Mouse (Mus musculus) lung, embryonic 15.5 days (tissue): ENCODE measurements around the gene Ahdc1. TPM values are rescaled to one million over a fixed set of nuclear protein-coding genes. Genes with fewer than 3 reads are reported as not detected.
"Not testable (repeated sequence)": the region's sequence is repeated elsewhere in the genome, so short reads cannot be mapped to it uniquely, and the experiment has no call there.

Experiments used
- ATAC-seq: fragments of 200-750 bp; cut with Nextera tagmentation; 2 replicates; pipeline ENCODE4 v1.8.0; 2017; ENCODE audit warnings: moderate number of reproducible peaks, borderline replicate concordance; ENCODE audit not compliant: low FRiP score, low TSS enrichment; ENCODE audit errors: extremely low read depth
- H3K27ac ChIP-seq: fragments of 300-500 bp; sonication (generic); 2 replicates; pipeline ENCODE4 v1.5.1; 2015; ENCODE audit warnings: moderate library complexity, mild to moderate bottlenecking, inconsistent platforms
- H3K27me3 ChIP-seq: fragments of 300-500 bp; sonication (generic); 2 replicates; pipeline ENCODE4 v1.6.1; 2015; ENCODE audit warnings: inconsistent platforms
- H3K36me3 ChIP-seq: fragments of 300-500 bp; sonication (generic); 2 replicates; pipeline ENCODE4 v1.6.1; 2015; ENCODE audit warnings: inconsistent platforms
- H3K4me1 ChIP-seq: fragments of 300-500 bp; sonication (generic); 2 replicates; pipeline ENCODE4 v1.6.1; 2015; ENCODE audit warnings: inconsistent platforms
- H3K4me2 ChIP-seq: fragments of 300-500 bp; sonication (generic); 2 replicates; pipeline ENCODE4 v1.6.1; 2015; ENCODE audit warnings: inconsistent platforms, mild to moderate bottlenecking, moderate library complexity
- H3K4me3 ChIP-seq: fragments of 300-500 bp; sonication (generic); 2 replicates; pipeline ENCODE4 v1.5.1; 2015; ENCODE audit warnings: mild to moderate bottlenecking, inconsistent platforms
- H3K9ac ChIP-seq: fragments of 300-500 bp; sonication (generic); 2 replicates; pipeline ENCODE4 v1.6.1; 2015; ENCODE audit warnings: inconsistent platforms
- H3K9me3 ChIP-seq: fragments of 300-500 bp; sonication (generic); 2 replicates; pipeline ENCODE4 v1.6.1; 2016; ENCODE audit warnings: inconsistent platforms
- WGBS: fragments of 180-500 bp; shearing (Covaris S2); methylation state at CpG from one replicate; pipeline ENCODE4 v1.1.7; 2015; 5-methylcytosine and 5-hydroxymethylcytosine counted together
- polyA plus RNA-seq: library from polyadenylated mRNA; unstranded; fragments of >200 nt; fragmentation: Nextera tagmentation; extraction: Ambion mirVana; gene quantifications from 2 replicates; pipeline ENCODE4 v1.2.1, GENCODE M21; 2015

Gene Ahdc1
- polyA plus RNA-seq, 1 experiment from 2014 or later = 10.5 TPM

- no peak overlapping the region for H3K9ac ChIP-seq
- H3K27ac ChIP-seq = peak overlapping the region; percentile 98
- H3K4me1 ChIP-seq = peaks cover 98% of the 10 kb centered on the region
- ATAC-seq = no peak
- no peaks in the 10 kb centered on the region for H3K9me3 ChIP-seq
- 60% methylated on average over 4 of the region's 4 CpGs for WGBS
- no peaks in the 10 kb centered on the region for H3K36me3 ChIP-seq
- no peaks in the 10 kb centered on the region for H3K27me3 ChIP-seq
- 0 out of 2 replicates have a peak overlapping the region, but pooled peaks have one; percentile 6 for H3K4me2 ChIP-seq
- H3K4me3 ChIP-seq = no peak overlapping the region
Measured at GRCm38 (mm10) chr4:133089802-133090201, 78.7 kb downstream of the Ahdc1 start.

DNA sequence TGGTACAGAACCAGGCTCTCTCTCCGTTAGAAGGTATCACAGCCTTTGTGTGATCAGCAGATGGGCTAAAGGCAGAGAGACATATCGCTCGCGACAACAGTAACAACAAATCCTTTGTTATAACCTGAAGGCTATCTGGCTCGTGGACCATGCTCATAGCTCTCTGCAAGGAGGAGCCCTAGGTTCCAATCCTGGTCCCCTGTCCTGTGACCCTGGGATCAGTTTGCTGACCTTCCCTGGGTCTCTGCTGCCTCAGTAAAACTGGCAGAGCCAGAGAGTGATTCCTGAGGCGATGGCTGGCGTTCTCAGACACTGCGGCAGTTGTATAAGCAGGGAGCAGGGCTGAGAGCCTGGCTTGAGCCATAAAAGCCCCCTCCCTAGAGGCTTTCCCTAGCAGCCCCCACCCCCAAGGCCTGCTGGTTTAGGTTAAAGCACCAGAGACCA, 79.2 kb downstream of the Ahdc1 start:
- Histone ChIP-seq H3K4me2 (peak overlapping the region; percentile 33), H3K27me3 (no peaks in the 10 kb centered on the region), H3K36me3 (no peaks in the 10 kb centered on the region), H3K9ac (peak overlapping the region; percentile 26; the same call in 1 of the 2 replicates), H3K4me1 (peaks cover 98% of the 10 kb centered on the region), H3K27ac (peak overlapping the region; percentile 98), H3K9me3 (no peaks in the 10 kb centered on the region), H3K4me3 (no peak overlapping the region)
- ATAC-seq = no peak
- 14% methylated on average over 8 of the region's 8 CpGs for WGBS

- ATAC-seq = peak; percentile 77
- H3K4me1 ChIP-seq = peaks cover 97% of the 10 kb centered on the region
- H3K27me3 ChIP-seq = no peaks in the 10 kb centered on the region
Measured at GRCm38 (mm10) chr4:133090720-133091458, 79.8 kb downstream of the Ahdc1 start.

GRCm38 (mm10) chr4:133091459-133091785, 80.4 kb downstream of the Ahdc1 start:
- H3K9ac ChIP-seq = no peak overlapping the region
- 30% methylated on average over 4 of the region's 4 CpGs for WGBS
- no peaks in the 10 kb centered on the region for H3K9me3 ChIP-seq
- H3K27me3 ChIP-seq = no peaks in the 10 kb centered on the region
- ATAC-seq = no peak
- H3K4me1 ChIP-seq = peaks cover 92% of the 10 kb centered on the region
- no peaks in the 10 kb centered on the region for H3K36me3 ChIP-seq
- H3K4me2 ChIP-seq = peak overlapping the region; percentile 33
- peak overlapping the region; percentile 98 for H3K27ac ChIP-seq
- H3K4me3 ChIP-seq = no peak overlapping the region

More at GRCm38 (mm10) chr4:133090720-133091458, 79.8 kb downstream of the Ahdc1 start:
- WGBS = 8% methylated on average over 16 of the region's 18 CpGs
- no peak overlapping the region for H3K4me3 ChIP-seq
- no peaks in the 10 kb centered on the region for H3K36me3 ChIP-seq
- H3K9ac ChIP-seq = peak overlapping the region; percentile 26; the same call in 1 of the 2 replicates
- no peaks in the 10 kb centered on the region for H3K9me3 ChIP-seq
- H3K27ac ChIP-seq = peak overlapping the region; percentile 98
- H3K4me2 ChIP-seq = peak overlapping the region; percentile 33

GRCm38 (mm10) chr4:133092453-133092901, 81.4 kb downstream of the Ahdc1 start:
- peak overlapping the region; percentile 23; the same call in 1 of the 2 replicates for H3K4me3 ChIP-seq
- WGBS = 2% methylated on average over 18 of the region's 18 CpGs
- peak; percentile 5; the same call in 1 of the 2 replicates for ATAC-seq
- peak overlapping the region; percentile 98 for H3K27ac ChIP-seq
- no peaks in the 10 kb centered on the region for H3K9me3 ChIP-seq
- peak overlapping the region; percentile 38 for H3K9ac ChIP-seq
- no peaks in the 10 kb centered on the region for H3K27me3 ChIP-seq
- no peaks in the 10 kb centered on the region for H3K36me3 ChIP-seq
- H3K4me1 ChIP-seq = peaks cover 81% of the 10 kb centered on the region
- H3K4me2 ChIP-seq = peak overlapping the region; percentile 52

DNA sequence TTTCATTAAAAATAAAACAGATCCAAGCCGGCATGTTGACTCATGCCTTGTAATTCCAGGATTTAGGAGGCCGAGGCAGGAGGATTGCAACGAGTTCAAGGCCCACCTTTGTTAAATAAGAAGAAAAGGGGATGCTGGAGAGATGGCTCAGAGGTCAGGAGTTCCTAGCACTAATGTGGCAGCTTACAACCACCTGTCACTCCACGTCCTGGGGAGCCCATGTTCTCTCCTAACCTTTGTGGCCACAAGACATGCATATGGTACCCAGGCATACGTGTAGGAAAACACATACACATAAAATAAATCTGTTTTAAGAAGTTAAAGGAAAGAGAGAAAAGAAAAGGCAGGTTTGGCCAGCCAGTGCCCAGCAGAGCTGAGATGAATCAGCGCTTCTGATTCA, 82.0 kb downstream of the Ahdc1 start:
- Histone ChIP-seq H3K4me2 (peak overlapping the region; percentile 52; the same call in 1 of the 2 replicates), H3K27ac (peak overlapping the region; percentile 98), H3K27me3 (no peaks in the 10 kb centered on the region), H3K4me1 (peaks cover 75% of the 10 kb centered on the region), H3K9ac (no peak overlapping the region), H3K36me3 (no peaks in the 10 kb centered on the region), H3K4me3 (no peak overlapping the region), H3K9me3 (no peaks in the 10 kb centered on the region)
- no peak for ATAC-seq
- WGBS = 74% methylated on average over 6 of the region's 6 CpGs

DNA sequence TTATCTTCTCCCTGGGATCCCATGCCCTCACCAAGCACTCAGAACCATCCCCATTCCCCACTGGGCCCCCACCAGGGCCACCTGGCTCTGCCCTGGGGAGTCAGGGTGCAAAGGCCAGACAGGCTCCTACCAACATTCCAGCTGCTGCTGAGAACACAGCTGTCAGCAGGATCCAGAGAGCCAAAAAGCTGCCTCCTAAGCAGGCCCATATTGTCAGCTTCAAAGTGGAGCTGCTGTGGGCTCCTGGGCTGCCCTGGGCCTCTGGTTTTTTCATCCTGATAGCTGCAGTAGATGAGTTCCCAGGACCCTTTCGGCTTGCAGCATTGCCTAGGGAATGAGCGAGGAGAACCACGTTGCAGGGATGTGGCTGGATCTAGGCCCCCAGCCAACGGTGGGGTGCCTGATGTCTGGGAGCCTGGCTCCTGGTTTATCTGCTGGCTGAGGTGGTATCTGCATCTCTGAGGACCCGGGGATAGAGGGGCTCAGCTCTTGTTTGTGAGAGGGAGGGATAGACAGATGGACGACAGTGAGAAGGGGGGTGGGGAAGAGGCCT, 82.5 kb downstream of the Ahdc1 start:
- H3K27me3 ChIP-seq = no peaks in the 10 kb centered on the region
- H3K36me3 ChIP-seq = no peaks in the 10 kb centered on the region
- 25% methylated on average over 6 of the region's 6 CpGs for WGBS
- peak overlapping the region; percentile 98 for H3K27ac ChIP-seq
- H3K4me3 ChIP-seq = no peak overlapping the region
- no peaks in the 10 kb centered on the region for H3K9me3 ChIP-seq
- peaks cover 70% of the 10 kb centered on the region for H3K4me1 ChIP-seq
- no peak overlapping the region for H3K9ac ChIP-seq
- no peak overlapping the region for H3K4me2 ChIP-seq
- ATAC-seq = no peak

DNA sequence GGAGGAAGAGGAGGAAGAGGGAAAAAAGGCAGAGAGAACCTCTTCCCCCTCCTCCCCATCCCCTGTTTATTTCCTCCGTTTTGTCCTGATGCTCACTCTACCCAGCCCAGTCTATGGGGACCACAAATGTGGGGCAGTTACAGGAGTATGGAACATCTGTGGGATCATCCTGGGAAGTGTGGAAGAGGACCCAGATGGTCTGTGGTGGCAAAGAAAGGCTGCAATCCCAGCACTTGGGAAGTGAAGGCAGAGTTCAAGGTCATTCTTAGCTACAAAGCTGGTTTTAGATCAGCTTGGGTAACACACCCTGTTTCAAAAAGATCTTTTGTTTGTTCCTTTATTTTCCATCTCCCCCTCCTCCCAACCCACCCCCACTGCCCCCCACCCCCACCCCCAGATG, 83.2 kb downstream of the Ahdc1 start:
- Histone ChIP-seq H3K36me3 (no peaks in the 10 kb centered on the region), H3K9me3 (no peaks in the 10 kb centered on the region), H3K27me3 (no peaks in the 10 kb centered on the region), H3K4me1 (peaks cover 64% of the 10 kb centered on the region), H3K4me2 (no peak overlapping the region), H3K9ac (no peak overlapping the region), H3K27ac (peak overlapping the region; percentile 98), H3K4me3 (no peak overlapping the region)
- ATAC-seq = no peak
- 50% methylated on average over 1 of the region's 1 CpGs for WGBS

- Histone ChIP-seq H3K4me1 (peaks cover 55% of the 10 kb centered on the region), H3K9ac (0 out of 2 replicates have a peak overlapping the region, but pooled peaks have one; percentile 12)
- peak; percentile 1; the same call in 1 of the 2 replicates for ATAC-seq
Measured at GRCm38 (mm10) chr4:133094936-133095733, 84.1 kb downstream of the Ahdc1 start.

DNA sequence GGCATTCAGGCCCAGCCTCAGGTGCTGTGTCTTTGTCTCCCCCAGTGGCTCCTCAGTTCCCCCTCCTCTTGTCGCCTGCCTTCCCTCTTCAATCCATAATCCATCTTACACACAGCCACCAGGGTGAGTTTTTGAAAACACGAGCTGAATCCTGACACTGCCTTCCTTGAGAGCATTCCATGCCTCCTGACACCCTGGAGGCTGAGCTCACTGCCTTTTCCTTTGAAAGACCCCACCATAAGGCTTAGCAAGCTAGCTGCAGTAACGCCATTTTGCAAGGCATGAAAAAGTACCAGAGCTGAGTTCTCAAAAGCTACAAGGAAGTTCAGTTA, 84.6 kb downstream of the Ahdc1 start:
- H3K36me3 ChIP-seq, H3K9me3 ChIP-seq, H3K27me3 ChIP-seq, ATAC-seq: not testable (repeated sequence)
- H3K4me1 ChIP-seq = peaks cover 50% of the 10 kb centered on the region
- peak overlapping the region; percentile 98 for H3K27ac ChIP-seq
- H3K4me3 ChIP-seq = peak overlapping the region; percentile 9
- peak overlapping the region; percentile 44 for H3K4me2 ChIP-seq
- WGBS = 12% methylated on average over 3 of the region's 3 CpGs
- H3K9ac ChIP-seq = 0 out of 2 replicates have a peak overlapping the region, but pooled peaks have one; percentile 12

More at GRCm38 (mm10) chr4:133094936-133095733, 84.1 kb downstream of the Ahdc1 start:
- WGBS = 35% methylated on average over 16 of the region's 16 CpGs
- no peaks in the 10 kb centered on the region for H3K9me3 ChIP-seq
- H3K4me2 ChIP-seq = peak overlapping the region; percentile 44
- H3K27me3 ChIP-seq = no peaks in the 10 kb centered on the region
- H3K27ac ChIP-seq = peak overlapping the region; percentile 98
- H3K36me3 ChIP-seq = no peaks in the 10 kb centered on the region
- peak overlapping the region; percentile 9 for H3K4me3 ChIP-seq

- Histone ChIP-seq H3K4me1 (peaks cover 41% of the 10 kb centered on the region), H3K4me3 (peak overlapping the region; percentile 36)
- not testable (repeated sequence) for H3K9ac ChIP-seq, H3K9me3 ChIP-seq, H3K36me3 ChIP-seq, H3K4me2 ChIP-seq, H3K27me3 ChIP-seq, H3K27ac ChIP-seq, ATAC-seq
- 0% methylated on average over 16 of the region's 26 CpGs for WGBS
Measured at GRCm38 (mm10) chr4:133096671-133097070, 85.6 kb downstream of the Ahdc1 start.
